Mouse (Mus musculus) urinary bladder, postnatal 4 days (tissue): ENCODE data around the gene Nt5c3b.

Experiments
- DNase-seq, 2 experiments: peaks; one replicate each; pipeline ENCODE4 v3.0.0; 2021 to 2022; ENCODE audit warnings: low spot score in 2 of 2

Gene Nt5c3b

GRCm38 (mm10) chr11:100441797-100442196, at the start of gene Nt5c3b, which contains the start of gene Klhl10:
Gene Nt5c3b, minus strand, starts transcription at chr11:100441808.
Gene Klhl10, plus strand, starts transcription at chr11:100441917.
- DNase-seq, result no peak

- DNase-seq, result no peak
Measured at GRCm38 (mm10) chr11:100490951-100491350, 49.3 kb upstream of the Nt5c3b start.

DNA sequence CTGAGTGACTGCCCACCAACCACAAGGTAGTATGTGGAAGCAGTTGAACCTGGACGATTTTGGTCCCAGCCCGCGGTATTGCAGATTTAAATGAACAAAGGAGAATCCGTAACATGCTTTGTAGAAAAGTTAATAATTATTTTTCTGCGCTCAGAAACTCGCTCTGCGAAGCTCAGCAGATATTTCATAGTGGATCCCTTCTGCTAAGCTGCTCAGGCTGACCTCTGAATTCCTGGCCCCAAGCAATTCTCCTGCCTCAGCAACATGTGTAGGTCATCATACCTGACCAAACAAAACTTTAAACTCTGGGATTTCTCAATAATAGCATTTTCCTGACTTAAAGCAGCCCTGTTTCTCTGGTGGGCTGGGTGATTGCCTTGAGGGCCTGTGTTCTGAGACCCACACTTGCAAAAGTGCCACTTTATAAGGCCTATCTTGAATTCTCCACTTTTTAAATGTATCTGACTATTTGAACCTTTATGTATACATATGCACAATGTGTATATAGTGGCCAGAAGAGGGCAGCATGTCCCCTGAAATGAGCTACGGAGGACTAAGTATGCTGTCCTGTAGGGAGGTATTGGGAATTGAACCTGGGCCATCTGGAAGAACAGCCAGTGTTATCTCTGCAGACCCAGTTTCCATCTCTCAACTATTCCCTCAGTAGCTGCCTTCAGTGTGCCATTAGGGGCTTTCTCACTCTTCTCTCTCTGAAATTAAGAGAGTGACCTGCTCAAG, 44.4 kb upstream of the Nt5c3b start:
- DNase-seq, result no peak

GRCm38 (mm10) chr11:100484461-100484860, 42.9 kb upstream of the Nt5c3b start:
- DNase-seq, result no peak

GRCm38 (mm10) chr11:100479152-100479551, 37.5 kb upstream of the Nt5c3b start:
- DNase-seq, result no peak

DNA sequence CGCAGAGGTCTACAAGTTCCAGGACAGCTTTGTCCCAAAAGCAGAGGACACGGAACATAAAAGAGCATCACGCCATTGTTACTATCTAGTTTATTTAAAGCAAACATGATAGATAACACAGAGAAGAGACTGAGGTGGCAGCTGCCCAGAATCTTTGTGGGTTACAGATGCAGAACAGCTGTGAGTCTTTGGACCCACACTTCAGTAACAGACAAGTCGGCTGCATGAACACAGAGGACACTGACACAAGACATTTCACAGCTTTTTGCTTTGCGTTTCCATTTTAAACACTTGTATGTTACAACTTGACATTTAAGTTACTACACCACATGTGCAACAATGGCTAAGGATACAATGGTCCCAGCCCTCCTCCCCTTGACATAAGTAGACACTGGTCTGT, 34.7 kb upstream of the Nt5c3b start:
- no peak for DNase-seq

GRCm38 (mm10) chr11:100472935-100473295, 31.3 kb upstream of the Nt5c3b start:
- no peak for DNase-seq

DNA sequence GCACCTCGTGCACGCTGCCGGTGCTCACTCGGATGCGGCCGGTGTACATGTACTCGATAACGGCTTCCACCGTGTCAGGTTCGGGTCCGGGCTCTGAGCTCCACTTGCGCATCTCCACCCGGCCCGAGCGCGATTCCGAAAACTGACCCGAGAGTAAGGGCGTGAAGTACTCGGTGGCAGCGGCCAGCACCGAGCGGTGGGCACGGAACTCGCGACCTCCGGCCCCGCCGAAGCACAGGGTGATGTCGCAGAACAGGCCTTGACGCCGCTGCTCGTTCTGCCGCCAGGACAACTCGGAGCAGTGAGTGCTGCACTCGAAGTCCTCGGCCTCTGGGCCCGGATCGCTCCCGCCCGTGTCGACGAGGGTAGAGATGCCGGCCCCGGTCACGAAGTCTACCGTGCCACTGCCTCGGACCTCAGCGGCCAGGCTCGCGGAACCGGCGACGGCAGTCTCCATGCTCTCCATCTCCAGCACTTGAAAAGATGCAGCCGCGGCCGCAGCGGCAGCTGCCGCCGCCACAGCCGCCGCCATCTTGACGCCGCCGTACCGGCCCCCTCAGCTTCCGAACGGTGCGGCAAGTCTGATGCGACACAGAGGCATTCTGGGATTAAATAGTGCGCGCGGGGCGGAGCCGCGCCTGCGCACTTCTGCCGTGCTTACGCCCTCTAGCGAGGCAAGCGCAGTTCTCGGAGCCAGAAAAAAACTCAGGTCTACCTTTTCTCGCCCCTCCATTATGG, 30.8 kb upstream of the Nt5c3b start, which contains the start of gene Klhl11:
Gene Klhl11, minus strand, starts transcription at position 545 of the 738 bp plus-strand sequence.
- peak; percentile 88 to 90 for DNase-seq

- DNase-seq, result no peak
Measured at GRCm38 (mm10) chr11:100471352-100472196, 30.0 kb upstream of the Nt5c3b start.

DNA sequence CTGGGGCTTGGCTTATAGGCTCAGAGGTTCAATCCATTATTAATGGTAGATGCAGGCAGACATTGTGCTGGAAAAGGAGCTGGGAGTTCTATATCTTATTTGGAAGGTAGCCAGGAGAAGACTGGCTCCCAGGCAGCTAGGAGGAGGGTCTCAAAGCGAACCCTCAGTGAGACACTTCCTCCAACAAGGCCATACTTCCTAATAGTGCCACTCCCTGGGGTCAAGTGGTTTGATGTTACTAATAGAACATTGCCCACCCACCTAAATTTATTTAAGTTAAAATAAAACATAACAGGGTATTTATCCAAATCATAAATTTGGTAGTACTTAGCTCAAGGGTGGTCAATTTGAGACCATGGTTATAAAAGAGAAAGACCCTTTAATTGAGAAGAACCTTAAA, 24.2 kb upstream of the Nt5c3b start:
- DNase-seq, result no peak

- no peak for DNase-seq
Measured at GRCm38 (mm10) chr11:100465229-100465792, 23.7 kb upstream of the Nt5c3b start.

DNA sequence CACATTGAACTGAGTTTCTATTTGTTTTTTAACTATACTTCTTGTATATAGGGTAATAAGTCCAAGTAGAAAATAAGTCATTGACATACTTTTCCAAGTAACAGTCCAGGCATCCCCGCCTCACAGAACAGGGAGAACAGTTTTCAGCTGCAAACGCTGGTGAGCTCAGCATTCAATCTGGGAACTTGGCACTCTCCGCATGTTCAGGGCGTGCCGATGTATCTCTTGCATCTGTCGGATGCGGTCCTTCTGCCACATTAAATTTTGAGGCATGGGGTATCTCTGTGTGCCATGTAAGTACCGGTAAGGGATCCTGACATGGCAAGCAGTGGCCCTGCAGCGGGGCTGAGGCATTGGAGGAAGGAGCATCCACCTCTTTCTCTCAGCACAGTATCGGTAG, 21.1 kb upstream of the Nt5c3b start:
- no peak for DNase-seq

DNA sequence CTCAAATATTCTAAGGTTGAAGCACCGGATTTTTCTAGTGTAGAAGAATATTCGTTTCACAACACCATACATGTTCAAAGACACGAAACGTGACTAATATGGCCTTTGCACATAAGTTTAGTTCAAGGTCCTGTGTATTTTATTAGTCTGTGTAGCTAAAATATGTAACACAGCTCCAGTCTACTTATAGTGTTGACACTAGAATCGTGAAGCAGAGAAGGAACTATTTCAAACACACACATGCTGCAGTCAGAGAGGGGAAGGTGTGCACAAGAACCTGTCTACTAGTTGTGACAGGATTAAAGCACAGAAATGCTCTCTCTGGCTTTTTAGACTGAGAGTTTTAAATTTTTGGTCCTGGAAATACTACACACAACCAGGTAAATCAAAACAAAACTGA, 16.1 kb upstream of the Nt5c3b start:
- no peak for DNase-seq

DNA sequence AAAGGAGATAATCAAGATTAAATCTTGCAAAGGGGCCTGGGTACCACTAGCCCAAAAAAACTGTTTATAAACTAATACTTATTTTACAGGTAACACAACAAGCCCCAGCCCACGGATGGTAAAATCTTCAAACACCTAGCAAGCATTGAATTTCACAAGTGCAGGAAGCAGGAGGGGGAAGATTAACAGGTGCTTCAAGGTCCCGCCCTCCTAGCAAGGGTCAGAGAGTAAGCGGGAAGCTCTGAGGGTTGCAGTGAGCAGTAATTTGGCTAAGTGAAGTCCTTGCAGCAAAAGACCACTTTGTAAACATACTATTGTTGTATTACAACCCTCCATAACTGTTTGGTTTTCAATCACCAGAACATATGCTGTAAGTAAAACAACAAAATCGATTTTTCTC, 15.6 kb upstream of the Nt5c3b start:
- no peak for DNase-seq

- DNase-seq, result no peak
Measured at GRCm38 (mm10) chr11:100442625-100443024, 1.0 kb upstream of the Nt5c3b start.

GRCm38 (mm10) chr11:100440691-100441522, 701 bp downstream of the Nt5c3b start:
- DNase-seq, result peak; percentile 83 to 85

GRCm38 (mm10) chr11:100437901-100438300, 3.7 kb downstream of the Nt5c3b start:
- no peak for DNase-seq

DNA sequence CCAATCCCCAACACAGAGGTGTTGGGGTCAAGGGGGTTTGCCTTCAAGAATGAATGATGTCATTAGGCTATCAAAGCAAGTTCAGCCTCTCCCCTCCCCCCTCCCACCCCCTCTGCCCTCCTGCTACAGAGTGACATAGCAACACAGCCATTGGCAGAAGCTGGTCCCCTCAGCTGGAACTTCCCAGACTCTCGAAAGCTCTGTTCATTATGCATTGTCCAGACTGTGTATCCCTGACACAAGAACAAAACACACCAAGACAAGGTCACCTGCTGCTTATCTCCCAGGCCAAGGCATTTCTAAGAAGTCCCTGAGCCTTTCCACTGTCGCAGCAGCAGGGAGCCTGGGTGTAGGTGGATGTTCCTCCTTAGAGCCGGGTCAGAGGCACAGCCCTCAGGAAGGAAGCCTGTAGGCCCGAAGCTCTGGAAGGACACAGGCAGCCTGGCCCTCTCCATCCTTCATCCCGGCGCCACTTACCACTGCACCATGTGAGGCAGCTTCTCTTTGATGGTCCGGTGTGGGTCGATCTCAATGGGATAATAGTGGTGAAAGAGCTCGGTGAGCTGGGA, 5.8 kb downstream of the Nt5c3b start:
- DNase-seq, result no peak

DNA sequence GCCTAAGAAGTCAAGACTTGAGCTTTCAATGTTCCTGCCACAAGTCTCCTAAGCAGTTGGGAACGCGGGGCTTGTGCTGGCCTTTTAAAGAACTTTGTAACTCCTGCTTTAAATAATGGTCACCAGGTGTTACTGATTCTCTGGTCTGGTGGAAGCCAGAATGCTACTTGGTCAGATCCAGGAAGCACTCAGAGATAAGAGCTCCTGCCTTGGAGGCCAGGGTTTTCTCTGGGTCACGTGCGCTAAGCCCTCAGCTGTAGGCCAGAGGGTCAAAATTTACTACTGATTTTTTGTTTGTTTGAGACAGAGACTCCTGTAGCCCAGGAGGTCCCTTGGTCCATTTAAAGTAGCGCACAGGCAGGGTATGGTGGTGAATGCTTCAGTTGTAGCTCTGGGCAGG, 9.6 kb downstream of the Nt5c3b start:
- no peak for DNase-seq

DNA sequence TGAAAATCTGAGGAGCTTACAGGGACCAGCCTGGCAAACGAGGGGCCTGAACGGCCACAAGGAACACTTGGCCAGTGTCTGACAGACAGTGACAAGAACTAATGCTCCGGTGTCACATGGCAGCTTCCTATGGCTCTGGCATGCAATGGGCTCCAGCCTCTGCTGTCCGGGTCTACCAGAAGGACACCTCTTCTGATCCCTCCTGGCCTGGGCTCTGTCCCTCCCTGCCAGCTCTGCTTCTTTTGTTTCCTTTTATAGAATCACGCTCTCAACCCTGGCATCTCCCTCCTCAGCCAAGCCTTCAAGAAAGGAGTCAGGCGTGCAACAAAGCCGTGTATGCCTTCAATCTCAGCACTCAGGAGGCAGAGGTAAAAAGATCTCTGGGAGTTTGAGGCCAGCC, 11.6 kb downstream of the Nt5c3b start:
- no peak for DNase-seq
